Mouse (Mus musculus) gastrocnemius, postnatal 36 days (tissue): ENCODE measurements around the gene Pitx1. TPM values are rescaled to one million over a fixed set of nuclear protein-coding genes. Genes with fewer than 3 reads are reported as not detected.

Experiments used
- DNase-seq, 2 experiments: peaks; one replicate each; pipeline ENCODE4 v3.0.0; 2022
- intact Hi-C: fragments of 180-260 bp; cut with DNase I; formaldehyde crosslinking; loops from one replicate; pipeline ENCODE4 v1.15.1; 2025
- long read RNA-seq, 2 experiments: library from polyadenylated mRNA; stranded (forward); transcript quantifications; one replicate each; pipeline ENCODE4 v2.0.0; 2021
- total RNA-seq, 2 experiments: library from RNA; stranded (reverse); gene quantifications; 2 replicates each; pipeline ENCODE4 v1.2.3; 2021

Gene Pitx1
- under 1 TPM; 0.17 to 0.48 TPM for total RNA-seq
- long read RNA-seq, experiment 1, result 0 reads
- long read RNA-seq, experiment 2, result 0 reads

DNA sequence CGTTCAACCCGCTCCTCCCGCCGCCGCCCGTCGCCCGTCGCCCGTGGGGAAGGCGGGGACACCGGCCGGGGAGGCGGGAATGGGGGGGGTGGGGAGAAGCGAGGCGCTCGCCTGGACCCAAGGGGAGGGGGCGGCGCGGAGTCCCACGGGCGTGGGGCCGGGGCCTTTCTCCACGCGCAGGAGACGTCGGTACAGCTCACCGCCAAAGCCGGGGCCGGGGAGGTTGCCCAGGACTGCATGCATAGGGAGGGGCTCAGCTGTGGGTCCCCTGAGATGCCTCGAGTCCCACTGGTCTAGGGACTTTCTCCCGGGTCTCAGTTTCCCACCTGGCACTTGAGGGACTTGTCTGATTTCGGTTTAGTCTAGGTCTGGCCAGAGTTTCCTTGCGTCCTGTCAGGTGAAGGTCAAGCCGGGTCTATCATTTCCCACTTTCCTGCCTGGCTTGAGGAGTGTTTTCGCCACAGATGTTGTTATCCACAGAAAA lies at the start of gene Pitx1:
Pitx1 (minus strand) TSS at position 51 of the 484 bp plus-strand sequence.
- intact Hi-C loops, result no loop called here
- no peak for DNase-seq

DNA sequence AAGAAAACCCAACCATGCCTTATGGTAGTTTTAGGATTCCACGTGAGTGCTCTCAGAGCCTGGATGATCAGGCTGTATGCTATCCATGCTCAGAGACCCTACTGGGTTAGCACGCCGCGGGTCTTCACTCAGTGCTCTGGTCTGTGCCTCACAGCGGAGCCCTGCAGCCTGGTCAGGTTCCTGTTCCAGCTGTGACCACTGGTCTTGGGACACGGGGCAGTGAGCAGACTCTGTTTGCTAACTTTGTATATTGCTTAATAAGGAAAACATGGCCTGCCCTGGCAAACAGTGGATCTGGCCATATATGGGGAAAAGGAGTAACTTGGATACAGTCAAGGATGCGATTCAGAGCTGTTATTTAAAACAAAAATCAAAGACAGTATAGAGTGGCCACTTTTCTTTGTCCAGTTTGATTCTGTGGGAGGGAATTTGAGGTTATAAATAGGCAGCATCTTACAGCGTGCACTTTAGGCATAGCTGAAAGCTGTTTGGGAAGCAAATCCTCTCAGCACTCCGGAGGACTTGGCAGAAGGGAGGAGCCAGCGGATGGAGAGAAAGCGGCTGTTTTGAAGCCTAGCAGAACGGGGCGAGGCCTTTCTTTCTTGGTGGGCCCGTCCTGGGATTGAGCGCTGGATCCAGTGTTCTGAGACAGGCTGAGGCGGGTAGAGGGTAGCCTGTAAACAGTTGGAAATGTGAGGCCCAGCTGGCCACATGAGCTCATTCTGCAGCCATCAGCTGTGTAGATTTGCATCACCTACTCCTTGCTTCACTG lies 45.6 kb upstream of the Pitx1 start:
- intact Hi-C loops, result no loop called here
- no peak for DNase-seq

DNA sequence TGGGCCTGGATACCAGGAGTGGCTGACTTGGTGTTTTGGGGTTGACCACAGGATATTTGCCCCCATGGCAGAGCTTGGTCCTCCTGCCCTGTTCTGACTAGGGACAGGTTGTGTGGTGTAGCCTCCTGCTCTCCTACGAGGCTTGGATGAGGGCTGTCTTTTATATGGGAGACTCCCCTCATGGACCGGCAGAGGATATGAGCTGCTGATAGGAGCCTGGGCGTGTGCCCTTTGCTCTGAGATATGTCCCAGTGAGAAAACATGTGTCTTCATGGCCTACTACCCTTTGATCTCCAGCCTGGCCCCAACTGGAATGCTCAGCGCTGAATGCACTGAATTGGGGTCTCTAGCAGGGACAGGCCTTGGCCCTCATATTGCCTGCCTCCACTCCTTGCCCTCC lies 42.4 kb upstream of the Pitx1 start:
- DNase-seq, result no peak
- intact Hi-C loops, result no loop called here

DNA sequence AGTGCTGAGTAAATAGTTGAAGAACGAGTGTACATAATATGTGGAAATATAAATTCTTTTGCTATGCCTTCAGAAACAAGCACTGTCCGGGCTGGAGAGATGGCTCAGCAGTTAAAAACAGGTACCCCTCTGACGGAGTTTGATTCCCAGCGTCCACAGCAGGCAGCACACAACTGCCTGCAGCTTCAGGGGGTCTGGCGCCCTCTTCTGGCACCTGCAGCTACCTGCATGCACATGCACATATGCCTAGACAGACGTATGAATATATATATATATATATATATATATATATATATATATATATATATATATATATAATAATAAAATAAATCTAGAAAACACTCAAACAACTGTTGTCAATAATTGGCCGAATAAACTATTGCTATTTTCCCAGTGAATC lies 35.4 kb upstream of the Pitx1 start:
- no peak for DNase-seq
- intact Hi-C loops, result no loop called here

DNA sequence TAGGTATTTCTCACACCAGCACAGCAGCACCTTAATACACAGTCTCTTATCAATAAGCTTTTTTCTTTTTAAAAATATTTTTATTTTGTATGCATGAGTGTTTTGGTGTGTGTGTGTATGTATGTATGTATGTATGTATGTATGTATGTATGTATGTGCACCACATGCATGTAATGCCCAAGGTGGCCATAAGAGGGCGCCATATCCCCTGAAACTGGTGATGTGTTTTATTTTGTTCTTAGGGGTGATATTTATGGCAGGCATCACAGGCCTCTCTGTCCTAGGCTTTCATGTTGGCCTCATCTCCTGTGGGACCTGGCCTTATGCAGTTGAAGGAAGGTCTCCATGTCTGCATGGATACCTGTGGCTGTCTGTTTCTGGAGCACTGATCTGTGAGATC lies 34.0 kb upstream of the Pitx1 start:
- intact Hi-C loops, result no loop called here

DNA sequence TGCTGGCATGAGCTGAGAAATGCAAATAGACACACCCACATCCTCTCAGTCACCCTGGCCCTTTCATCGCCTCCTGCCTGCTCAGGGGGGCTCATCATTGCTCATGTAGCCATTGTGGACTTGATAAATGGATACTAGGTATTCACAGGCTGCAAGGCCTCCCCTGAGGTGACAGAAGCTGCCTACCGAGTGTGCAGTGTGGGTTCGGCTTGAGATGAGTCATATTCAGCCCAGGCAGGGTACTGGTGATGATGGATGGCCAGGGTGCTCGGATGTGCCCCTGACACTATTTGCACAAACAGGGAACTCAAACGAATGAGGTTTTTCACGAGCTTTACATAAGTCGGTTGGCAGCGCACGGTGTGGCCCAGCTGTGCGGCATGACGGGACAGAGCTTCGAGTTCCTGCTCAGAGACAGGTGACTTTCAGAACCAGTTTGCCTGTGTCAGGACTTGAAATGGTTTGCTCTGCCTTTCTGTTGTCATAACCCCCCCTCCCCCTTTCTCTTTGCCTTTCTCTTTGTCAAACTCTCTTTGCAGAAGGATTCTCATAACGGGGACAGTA lies 31.6 kb upstream of the Pitx1 start:
- DNase-seq, result no peak
- intact Hi-C loops, result no loop called here

More for the DNA sequence above, 34.0 kb upstream of the Pitx1 start:
- no peak for DNase-seq

DNA sequence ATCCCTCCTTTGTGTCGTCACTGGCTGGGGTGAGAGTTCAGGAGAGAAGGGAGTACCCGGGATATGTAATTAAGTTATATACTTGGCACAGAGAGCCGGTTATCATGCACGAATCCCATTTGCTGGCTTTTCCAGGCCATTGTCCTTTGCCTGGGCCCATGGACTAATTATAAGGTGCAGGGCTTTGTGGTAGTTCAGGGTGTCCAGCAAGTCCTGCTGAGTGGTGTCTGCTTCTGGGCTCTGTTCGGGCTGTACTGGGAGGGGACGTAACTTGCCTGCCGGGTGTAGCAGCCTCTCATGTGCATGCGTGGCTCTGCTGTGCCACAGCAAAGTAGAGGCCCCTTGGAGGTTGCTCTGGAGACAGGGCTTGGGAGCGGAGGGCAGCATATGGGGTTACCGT lies 24.5 kb upstream of the Pitx1 start:
- no peak for DNase-seq
- intact Hi-C loops, result no loop called here

DNA sequence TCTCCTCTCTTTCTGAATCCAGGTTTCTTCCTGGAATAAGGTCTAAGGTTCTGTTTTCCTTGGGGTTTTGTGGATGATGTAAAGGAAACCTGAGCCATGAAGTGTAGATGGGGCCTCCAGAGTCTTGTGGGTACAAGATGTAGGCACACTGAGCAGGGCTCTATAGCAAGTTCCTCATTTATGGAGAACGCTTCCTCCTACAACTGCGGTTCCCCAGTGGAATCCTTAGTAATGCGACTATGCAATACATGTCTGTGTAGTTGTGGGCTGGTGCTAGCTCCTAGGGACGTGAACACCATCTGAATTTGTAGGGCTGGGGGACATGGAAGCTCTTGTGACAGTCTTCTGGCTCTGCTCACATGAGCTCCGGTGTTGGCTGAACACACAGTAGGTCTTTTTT lies 22.5 kb upstream of the Pitx1 start:
- intact Hi-C loops, result loop anchor here (10.0 kb wide), 1 partner anchor 96 kb away; no protein-coding TSS in a partner anchor
- DNase-seq, result no peak

DNA sequence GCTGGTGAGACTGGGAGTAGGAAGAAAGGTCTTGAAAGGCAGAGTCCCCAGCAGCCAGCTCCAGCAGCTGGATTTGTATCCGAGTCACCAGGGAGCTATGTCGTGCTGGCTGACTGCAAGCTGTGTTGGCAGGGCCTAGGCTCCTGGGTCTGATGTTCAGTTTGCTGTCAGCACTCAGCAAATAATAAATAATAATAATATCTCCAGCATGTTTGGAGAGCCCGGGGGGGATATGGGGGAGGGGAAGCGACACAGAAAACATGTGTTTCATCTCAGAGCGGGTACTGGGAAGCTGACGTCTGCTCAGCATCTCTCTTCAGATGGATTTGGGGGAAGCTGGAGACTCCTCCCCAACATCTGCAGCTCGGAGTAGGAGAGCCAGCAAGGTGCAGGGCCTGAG lies 19.8 kb upstream of the Pitx1 start:
- intact Hi-C loops, result loop anchor here (10.0 kb wide), 1 partner anchor 99 kb away; no protein-coding TSS in a partner anchor
- DNase-seq, result peak; percentile 28 to 36

DNA sequence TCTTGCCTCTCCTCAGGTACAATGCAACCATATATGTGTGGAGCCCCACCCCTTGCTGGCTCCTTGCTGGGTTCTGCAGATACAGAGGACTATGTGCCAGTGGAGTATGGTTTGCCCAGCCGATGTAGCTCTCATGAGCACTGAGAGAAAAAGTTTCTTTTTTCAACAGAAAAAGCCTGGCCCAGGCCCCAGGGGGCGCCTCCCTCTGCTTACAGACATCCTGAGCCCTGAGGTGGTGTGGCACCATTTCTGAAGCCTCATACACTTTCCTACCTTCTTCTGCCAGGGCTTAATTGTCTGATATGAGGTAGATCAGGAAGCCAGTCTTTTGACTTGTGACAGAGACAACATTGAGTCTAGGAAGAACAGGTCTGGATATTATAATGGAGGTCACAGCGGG lies 16.2 kb upstream of the Pitx1 start:
- intact Hi-C loops, result loop anchor here (10.0 kb wide), 1 partner anchor 103 kb away; no protein-coding TSS in a partner anchor
- DNase-seq, result no peak

DNA sequence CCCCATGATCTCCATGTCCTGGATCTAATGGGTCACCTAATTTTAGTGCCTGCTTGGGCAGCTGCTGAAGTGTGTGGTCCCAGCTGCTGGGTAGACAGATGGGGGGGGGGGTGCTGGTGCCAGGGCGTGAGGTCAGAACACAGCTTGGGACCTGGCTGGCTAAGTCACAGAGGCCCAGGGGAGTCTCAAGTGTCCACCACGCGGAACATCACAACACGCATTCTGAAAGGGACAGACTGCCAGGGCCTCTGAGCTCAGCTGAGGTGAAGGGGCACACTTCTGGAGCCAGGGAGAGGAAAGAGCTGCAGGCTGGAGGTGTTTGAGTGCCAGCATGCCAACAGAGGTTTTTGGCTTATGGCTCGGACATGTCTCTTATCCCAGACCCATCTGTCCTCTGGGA lies 14.7 kb upstream of the Pitx1 start:
- intact Hi-C loops, result loop anchor here (10.0 kb wide), 1 partner anchor 104 kb away; no protein-coding TSS in a partner anchor
- peak in 1 of 2 experiments; percentile 48 for DNase-seq

DNA sequence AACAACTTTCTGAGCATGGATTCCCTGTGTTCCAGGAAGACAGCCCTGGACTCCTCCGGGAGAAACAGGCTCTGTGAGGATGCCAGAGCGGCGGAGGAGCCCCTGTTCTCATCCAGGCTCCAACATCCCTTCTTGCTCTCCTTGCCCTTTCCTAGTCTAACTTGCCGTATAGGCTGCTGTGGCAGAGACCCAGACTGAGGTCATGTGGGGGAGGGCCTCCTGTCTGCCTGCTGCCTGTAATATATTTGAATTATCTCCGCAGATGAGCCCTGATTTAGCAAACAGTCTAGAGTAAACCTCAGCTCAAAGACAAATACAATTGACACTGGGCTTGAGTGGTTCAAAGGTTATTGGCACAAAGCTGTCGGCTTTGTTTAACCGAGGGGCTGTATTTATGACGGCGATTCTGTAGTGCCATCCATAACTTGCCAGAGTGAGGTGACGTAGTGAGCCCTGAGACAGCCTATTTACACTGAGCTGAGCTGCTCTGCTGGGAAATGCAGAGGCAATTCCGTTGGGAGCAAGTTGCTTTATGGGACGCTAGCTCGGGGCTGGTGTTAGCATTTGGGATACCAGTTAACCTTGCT lies 12.7 kb upstream of the Pitx1 start:
- intact Hi-C loops, result no loop called here
- DNase-seq, result no peak

DNA sequence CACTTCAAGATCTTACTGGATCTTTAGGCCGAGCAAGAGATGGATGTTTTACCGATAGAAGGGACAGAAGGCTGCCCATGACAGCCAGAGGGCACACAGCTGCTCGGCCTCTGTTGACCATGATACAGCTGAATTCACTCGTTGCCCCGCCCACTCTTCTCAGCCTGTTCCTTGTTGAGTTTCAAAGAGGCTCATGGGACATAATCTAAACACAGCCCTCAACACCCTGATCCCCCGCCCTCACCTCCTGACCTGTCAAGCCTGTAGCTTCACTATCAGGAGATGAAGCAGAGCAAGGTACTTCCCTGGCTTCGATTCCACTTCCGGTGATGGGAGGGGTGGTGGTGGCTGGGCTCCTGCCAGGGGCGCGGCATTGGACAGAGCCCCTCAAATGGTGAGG lies 11.8 kb upstream of the Pitx1 start:
- DNase-seq, result no peak
- intact Hi-C loops, result no loop called here

DNA sequence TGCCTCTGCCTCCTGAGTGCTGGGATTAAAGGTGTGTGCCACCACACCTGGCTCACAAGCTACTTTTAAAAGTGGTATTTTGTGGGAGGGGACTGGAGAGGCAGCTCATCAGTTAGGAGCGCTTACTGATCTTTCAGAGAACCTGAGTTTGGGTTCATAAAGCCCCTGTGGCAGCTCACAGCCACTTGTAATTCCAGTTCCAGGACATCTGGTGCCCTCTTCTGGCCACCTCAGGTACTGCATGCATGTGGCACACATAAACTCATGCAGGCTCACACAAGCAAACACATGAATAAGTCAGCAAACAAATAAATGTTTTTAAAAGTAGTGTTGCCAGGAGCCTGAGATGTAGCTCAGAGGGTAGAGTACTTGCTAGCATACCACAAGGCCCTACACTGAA lies 7.7 kb upstream of the Pitx1 start:
- DNase-seq, result no peak
- intact Hi-C loops, result no loop called here

DNA sequence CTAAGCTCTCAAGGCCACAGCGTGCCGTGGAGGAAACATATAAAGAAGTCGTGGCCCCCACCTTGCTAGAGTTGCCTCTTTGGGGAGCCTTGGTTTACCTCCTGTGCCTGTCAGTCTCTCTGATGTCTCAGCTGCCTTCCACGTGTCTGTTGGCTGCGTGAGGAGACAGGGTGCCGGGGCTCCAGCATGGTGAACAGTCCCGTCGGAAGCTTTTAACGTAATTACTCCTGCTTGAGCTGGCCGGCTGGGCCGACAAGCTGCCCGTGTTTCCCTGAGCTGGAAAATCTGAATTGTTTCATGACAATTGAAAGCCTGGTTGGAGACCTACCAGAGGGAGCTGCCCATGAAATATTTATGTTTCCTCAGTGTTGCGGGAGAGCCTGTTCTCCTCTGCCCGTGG lies 4.2 kb upstream of the Pitx1 start:
- intact Hi-C loops, result no loop called here
- DNase-seq, result no peak

DNA sequence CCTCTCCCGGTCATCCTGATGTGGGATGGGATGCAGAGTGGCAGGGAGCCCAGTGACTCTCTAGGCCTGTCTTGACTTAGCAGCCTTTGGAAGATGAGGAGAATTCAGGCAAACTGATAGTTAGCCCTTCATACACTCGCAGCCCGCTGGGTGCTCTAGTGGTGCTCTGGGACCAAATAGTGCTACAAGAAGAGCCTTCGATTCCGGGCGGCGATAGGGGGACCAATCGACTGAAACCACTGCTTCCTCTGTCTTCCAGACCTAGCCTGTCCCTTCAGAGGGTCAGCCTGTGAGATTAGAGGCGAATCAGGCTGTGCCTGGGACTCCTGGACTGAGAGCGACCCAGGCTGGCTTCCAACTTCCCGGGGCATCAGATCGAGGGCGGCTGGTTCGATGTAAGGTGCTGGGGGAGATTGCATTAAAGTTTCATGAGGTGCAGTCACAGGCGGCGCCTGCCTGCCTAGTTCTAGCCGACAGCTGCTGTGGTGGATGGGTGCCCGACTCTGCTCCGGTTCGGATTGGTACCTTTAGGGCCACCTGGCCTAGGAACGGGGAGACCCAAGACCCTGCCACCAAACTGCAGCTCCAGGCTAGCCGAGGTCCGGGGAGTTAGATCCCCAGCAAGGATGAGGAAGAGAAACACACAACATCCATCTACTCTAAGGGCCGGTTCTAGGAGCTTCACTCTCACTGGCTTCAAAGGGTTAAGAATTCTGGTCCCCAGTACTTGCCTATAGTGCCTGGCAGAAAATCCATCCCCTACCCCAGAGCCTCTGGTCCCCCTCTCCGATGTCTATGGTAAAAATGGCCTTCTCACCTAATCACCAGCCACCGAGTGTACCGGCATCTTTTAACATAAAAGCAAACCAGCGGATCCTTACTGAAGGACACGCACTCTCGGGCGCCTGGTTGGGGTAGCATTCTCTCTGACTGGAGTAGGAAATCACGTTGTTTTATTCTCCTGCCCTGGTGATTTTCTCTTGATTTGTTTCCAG lies 1.1 kb upstream of the Pitx1 start:
- no peak for DNase-seq
- intact Hi-C loops, result no loop called here

DNA sequence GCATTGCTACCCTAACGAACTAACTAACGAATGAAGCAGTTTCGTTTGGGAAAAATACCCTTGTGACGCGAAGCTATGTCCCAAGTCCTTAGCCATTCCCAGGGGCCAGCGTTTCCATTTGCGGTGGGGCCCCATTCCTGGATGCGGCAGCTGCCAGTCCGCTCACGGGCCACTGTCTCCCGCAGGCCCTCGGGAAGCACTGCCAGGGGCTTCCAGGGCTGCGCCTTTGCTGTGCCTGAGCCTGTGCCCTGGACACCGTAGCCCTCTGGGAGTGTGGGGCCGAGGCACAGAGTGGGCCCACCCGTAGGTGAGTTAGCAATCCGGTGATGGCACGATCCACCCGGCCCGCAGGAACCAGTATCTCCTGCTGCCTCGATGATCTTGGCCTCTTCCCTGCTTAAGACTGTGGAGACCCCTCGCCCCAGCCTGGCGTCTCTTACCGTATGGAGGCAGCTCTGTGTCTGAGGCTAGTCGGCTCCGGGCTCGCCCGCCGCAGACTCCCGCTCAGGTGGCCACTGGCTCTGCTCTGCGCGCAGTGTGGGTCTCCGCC lies 369 bp downstream of the Pitx1 start:
- intact Hi-C loops, result no loop called here
- no peak for DNase-seq

DNA sequence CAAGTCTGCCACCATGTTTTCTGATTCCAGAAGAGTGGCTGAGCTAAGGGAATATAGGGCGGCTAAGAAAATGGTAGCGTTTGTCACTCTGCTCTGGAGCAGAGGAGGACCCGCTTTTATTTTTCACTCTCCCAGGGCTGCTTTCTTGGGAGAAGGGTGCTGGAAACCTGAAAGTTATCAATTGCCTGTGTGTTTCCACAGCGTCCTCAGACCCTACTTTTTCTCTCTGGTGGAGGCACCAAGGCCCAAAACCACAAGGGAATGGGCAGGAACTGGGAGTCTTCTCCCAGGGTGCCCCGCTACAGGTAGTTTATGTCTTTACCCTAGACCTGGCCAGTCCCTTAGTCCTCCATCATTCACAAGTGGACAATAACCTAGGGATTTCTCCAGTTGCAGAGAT lies 1.3 kb downstream of the Pitx1 start:
- intact Hi-C loops, result loop anchor here (5.0 kb wide), 1 partner anchor 128 kb away; no protein-coding TSS in a partner anchor
- DNase-seq, result no peak

DNA sequence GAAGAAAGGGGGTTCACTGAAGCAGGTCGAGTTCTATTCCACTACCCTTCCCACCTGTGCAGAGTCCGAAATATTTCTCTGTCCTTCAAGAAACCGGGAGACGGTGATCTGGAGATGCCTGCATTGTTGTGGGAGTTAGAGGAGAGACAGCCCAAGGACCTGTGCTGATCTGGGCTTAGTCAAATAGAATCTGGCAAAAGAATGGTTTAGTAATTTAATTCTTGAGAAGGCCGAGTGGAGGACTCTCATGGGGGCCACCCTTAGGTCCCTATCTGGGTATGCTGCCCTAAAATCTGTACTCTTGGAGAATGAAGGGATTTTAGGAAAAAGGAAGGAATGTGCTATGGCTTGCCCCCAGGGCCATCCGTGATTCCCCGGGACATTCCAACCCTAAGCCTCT lies 2.1 kb downstream of the Pitx1 start:
- intact Hi-C loops, result loop anchor here (5.0 kb wide), 1 partner anchor 128 kb away; no protein-coding TSS in a partner anchor
- no peak for DNase-seq

DNA sequence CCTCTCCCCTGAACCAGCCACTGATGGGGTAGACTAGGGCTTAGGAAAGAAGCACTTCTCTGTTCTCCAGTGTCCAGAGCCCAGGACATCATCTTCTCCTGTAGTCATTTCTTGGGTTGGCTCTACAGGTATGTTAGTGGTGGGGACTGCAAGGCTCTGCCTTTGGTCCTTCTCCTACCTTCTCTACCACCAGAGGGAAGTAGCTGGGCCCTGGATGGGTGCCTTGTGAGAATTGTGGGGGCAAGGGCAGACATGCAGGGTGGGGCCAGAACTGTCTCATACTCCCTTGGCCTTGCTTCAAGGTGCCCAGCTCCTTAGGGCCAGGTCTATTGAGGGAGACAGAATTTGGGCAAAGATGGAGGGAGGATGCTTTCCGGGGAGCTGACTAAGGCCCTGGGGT lies 3.4 kb downstream of the Pitx1 start:
- intact Hi-C loops, result loop anchor here (5.0 kb wide), 1 partner anchor 130 kb away; no protein-coding TSS in a partner anchor
- DNase-seq, result no peak
